Mouse (Mus musculus) heart, postnatal 0 days (tissue): ENCODE data around the gene Mfap3. TPM values are rescaled to one million over a fixed set of nuclear protein-coding genes. Genes with fewer than 3 reads are reported as not detected.
A peak's percentile ranks its signal among the peaks of the same experiment; 100 is the strongest.

Experiments used
- ATAC-seq: fragments of 200-750 bp; cut with Nextera tagmentation; 2 replicates; pipeline ENCODE4 v1.8.0; 2017; ENCODE audit warnings: low read depth, moderate number of reproducible peaks, moderate library complexity; ENCODE audit not compliant: insufficient read depth
- DNase-seq: peaks from one replicate; pipeline ENCODE4 v3.0.0-alpha.2; 2016; ENCODE audit warnings: low spot score
- H3K27ac ChIP-seq: fragments of 300-500 bp; sonication (generic); 2 replicates; pipeline ENCODE4 v1.5.1; 2014; ENCODE audit warnings: low read depth, mild to moderate bottlenecking
- H3K27me3 ChIP-seq: fragments of 300-500 bp; sonication (generic); 2 replicates; pipeline ENCODE4 v1.6.1; 2014; ENCODE audit warnings: low read length, mixed read lengths; ENCODE audit not compliant: control insufficient read depth, insufficient read depth
- H3K36me3 ChIP-seq: fragments of 300-500 bp; sonication (generic); replicated peaks from 2 replicates; pipeline ENCODE4 v1.6.1; 2014; ENCODE audit warnings: low read length, mixed read lengths; ENCODE audit not compliant: control insufficient read depth, insufficient read depth
- H3K4me1 ChIP-seq: fragments of 300-500 bp; sonication (generic); 2 replicates; pipeline ENCODE4 v1.6.1; 2014; ENCODE audit warnings: antibody characterized with exemption; ENCODE audit not compliant: control insufficient read depth, insufficient read depth
- H3K4me2 ChIP-seq: fragments of 300-500 bp; sonication (generic); 2 replicates; pipeline ENCODE4 v1.6.1; 2014; ENCODE audit warnings: low read depth, mild to moderate bottlenecking, low read length, moderate library complexity
- H3K4me3 ChIP-seq: fragments of 300-500 bp; sonication (generic); 2 replicates; pipeline ENCODE4 v1.5.1; 2014; ENCODE audit warnings: low read depth, low read length
- H3K9ac ChIP-seq: fragments of 300-500 bp; sonication (generic); replicated peaks from 2 replicates; pipeline ENCODE4 v1.6.1; 2014; ENCODE audit warnings: low read depth, low read length, mixed read lengths
- H3K9me3 ChIP-seq: fragments of 300-500 bp; sonication (generic); replicated peaks from 2 replicates; pipeline ENCODE4 v1.6.1; 2016; ENCODE audit warnings: low read length; ENCODE audit not compliant: control insufficient read depth
- CTCF ChIP-seq: IDR thresholded peaks from 2 replicates; pipeline ENCODE4 v1.5.1; 2016; ENCODE audit warnings: antibody characterized with exemption, control low read depth, low read depth
- EP300 ChIP-seq: IDR thresholded peaks from 2 replicates; pipeline ENCODE4 v1.6.1; 2016; ENCODE audit warnings: antibody characterized with exemption, low read depth
- WGBS: fragments of 180-500 bp; shearing (Covaris S2); extraction: QIAGEN DNeasy Blood & Tissue Kit; methylation state at CpG from one replicate; pipeline ENCODE4 v1.1.7; 2014; 5-methylcytosine and 5-hydroxymethylcytosine counted together
- polyA plus RNA-seq: library from polyadenylated mRNA; unstranded; fragments of >200 nt; fragmentation: Nextera tagmentation; extraction: Ambion mirVana; gene quantifications from 2 replicates; pipeline ENCODE4 v1.2.1, GENCODE M21; 2015
- total RNA-seq: library from RNA; depleted of rRNA; stranded (reverse); fragments of >200 nt; gene quantifications from 2 replicates; pipeline ENCODE4 v1.2.3, GENCODE M21; 2014; ENCODE audit warnings: low replicate concordance; rRNA removed

Mfap3 gene
- 16.3 and 19.4 TPM in 2 replicates for total RNA-seq
- 19.5 and 23.1 TPM in 2 replicates for polyA plus RNA-seq

- peak; percentile 72 for DNase-seq
- Histone ChIP-seq H3K4me2 (peak within 1 kb of the TSS; percentile 77), H3K27me3 (no peaks in the 10 kb centered on the region), H3K4me1 (peaks cover 11% of the 10 kb centered on the region), H3K4me3 (peak within 1 kb of the TSS; percentile 74), H3K27ac (peak within 1 kb of the TSS; percentile 75), H3K36me3 (peaks cover 13% of the 10 kb centered on the region), H3K9me3 (no peaks in the 10 kb centered on the region), H3K9ac (peak within 1 kb of the TSS; percentile 69)
- TF ChIP-seq EP300, result no peak
- no peak for TF ChIP-seq CTCF
- peak; percentile 94 for ATAC-seq
- WGBS, result 1% methylated on average over 56 of the region's 59 CpGs
These were observed at the start of gene Mfap3, which contains the start of gene Fam114a2 for GRCm38 (mm10) chr11:57518091-57518750. Gene Mfap3, plus strand, starts transcription at chr11:57518664. Gene Fam114a2, minus strand, starts transcription at chr11:57518617.

GRCm38 (mm10) chr11:57468706-57469105 is 49.8 kb upstream of the Mfap3 start:
- TF ChIP-seq EP300, result no peak
- no peak for TF ChIP-seq CTCF
- Histone ChIP-seq H3K4me1 (no peaks in the 10 kb centered on the region), H3K27me3 (no peaks in the 10 kb centered on the region), H3K36me3 (no peaks in the 10 kb centered on the region), H3K9me3 (no peaks in the 10 kb centered on the region), H3K27ac (no peak overlapping the region), H3K9ac (no peak overlapping the region), H3K4me2 (no peak overlapping the region), H3K4me3 (no peak overlapping the region)
- ATAC-seq (no peak), DNase-seq (no peak)
- WGBS, result 65% methylated on average over 4 of the region's 4 CpGs

GRCm38 (mm10) chr11:57470056-57470455 is 48.4 kb upstream of the Mfap3 start:
- TF ChIP-seq CTCF (no peak), EP300 (no peak)
- H3K9ac ChIP-seq, result no peak overlapping the region
- H3K4me1 ChIP-seq, result no peaks in the 10 kb centered on the region
- no peak for DNase-seq
- no peaks in the 10 kb centered on the region for H3K27me3 ChIP-seq
- ATAC-seq, result no peak
- no peaks in the 10 kb centered on the region for H3K9me3 ChIP-seq
- WGBS, result 36% methylated on average over 6 of the region's 6 CpGs
- no peaks in the 10 kb centered on the region for H3K36me3 ChIP-seq
- no peak overlapping the region for H3K27ac ChIP-seq
- no peak overlapping the region for H3K4me2 ChIP-seq
- H3K4me3 ChIP-seq, result no peak overlapping the region

GRCm38 (mm10) chr11:57470979-57471378 is 47.5 kb upstream of the Mfap3 start:
- no peaks in the 10 kb centered on the region for H3K4me1 ChIP-seq
- H3K4me3 ChIP-seq, result no peak overlapping the region
- DNase-seq (no peak), ATAC-seq (no peak)
- no peak overlapping the region for H3K9ac ChIP-seq
- 79% methylated on average over 7 of the region's 7 CpGs for WGBS
- no peaks in the 10 kb centered on the region for H3K36me3 ChIP-seq
- H3K4me2 ChIP-seq, result no peak overlapping the region
- H3K9me3 ChIP-seq, result no peaks in the 10 kb centered on the region
- no peak overlapping the region for H3K27ac ChIP-seq
- TF ChIP-seq CTCF (no peak), EP300 (no peak)
- H3K27me3 ChIP-seq, result no peaks in the 10 kb centered on the region

- no peak for TF ChIP-seq CTCF
- no peak for TF ChIP-seq EP300
- ATAC-seq, result no peak
- H3K36me3 ChIP-seq, result no peaks in the 10 kb centered on the region
- H3K27ac ChIP-seq, result no peak overlapping the region
- DNase-seq, result no peak
- WGBS, result 60% methylated on average over 6 of the region's 6 CpGs
- H3K27me3 ChIP-seq, result no peaks in the 10 kb centered on the region
- H3K9me3 ChIP-seq, result no peaks in the 10 kb centered on the region
- no peaks in the 10 kb centered on the region for H3K4me1 ChIP-seq
- H3K4me3 ChIP-seq, result no peak overlapping the region
- H3K9ac ChIP-seq, result no peak overlapping the region
- no peak overlapping the region for H3K4me2 ChIP-seq
These were observed 44.0 kb upstream of the Mfap3 start for GRCm38 (mm10) chr11:57474296-57474941.
